Mouse (Mus musculus) frontal cortex, postnatal 25 days (tissue): ENCODE measurements around the gene Pusl1.

Experiments used
- DNase-seq, 2 experiments: peaks; one replicate each; pipeline ENCODE4 v3.0.0; 2022; ENCODE audit warnings: low spot score in 2 of 2

The Pusl1 gene

GRCm38 (mm10) chr4:155891551-155892001, at the start of gene Pusl1, which contains the start of gene Acap3:
Pusl1 (minus strand) TSS chr4:155891781.
Acap3 (plus strand) TSS chr4:155891822.
- DNase-seq, result peak; percentile 89 to 94

GRCm38 (mm10) chr4:155932031-155932430, 40.5 kb upstream of the Pusl1 start:
- DNase-seq, result no peak

- DNase-seq, result no peak
These were observed 17.2 kb upstream of the Pusl1 start for GRCm38 (mm10) chr4:155908751-155909150.

GRCm38 (mm10) chr4:155908281-155908680, 16.7 kb upstream of the Pusl1 start:
- peak; percentile 2 to 6 for DNase-seq

- peak in 1 of 2 experiments; percentile 2 for DNase-seq
These were observed 15.4 kb upstream of the Pusl1 start for GRCm38 (mm10) chr4:155907003-155907402.

GRCm38 (mm10) chr4:155906125-155906524, 14.5 kb upstream of the Pusl1 start:
- peak in 1 of 2 experiments; percentile 2 for DNase-seq

GRCm38 (mm10) chr4:155905634-155906033, 14.1 kb upstream of the Pusl1 start:
- no peak for DNase-seq

GRCm38 (mm10) chr4:155904318-155905102, 12.9 kb upstream of the Pusl1 start:
- DNase-seq, result peak; percentile 3 to 9

- DNase-seq, result no peak
These were observed 11.7 kb upstream of the Pusl1 start for GRCm38 (mm10) chr4:155903246-155903645.

- peak; percentile 5 to 7 for DNase-seq
These were observed 9.6 kb upstream of the Pusl1 start for GRCm38 (mm10) chr4:155901205-155901604.

GRCm38 (mm10) chr4:155899355-155899754, 7.8 kb upstream of the Pusl1 start:
- no peak for DNase-seq

GRCm38 (mm10) chr4:155898318-155898717, 6.7 kb upstream of the Pusl1 start:
- DNase-seq, result no peak

- no peak for DNase-seq
These were observed 4.9 kb upstream of the Pusl1 start for GRCm38 (mm10) chr4:155896461-155896860.

GRCm38 (mm10) chr4:155895826-155896225, 4.2 kb upstream of the Pusl1 start:
- DNase-seq, result no peak

GRCm38 (mm10) chr4:155895216-155895615, 3.6 kb upstream of the Pusl1 start:
- DNase-seq, result peak; percentile 49 to 69

GRCm38 (mm10) chr4:155894311-155894881, 2.8 kb upstream of the Pusl1 start:
- DNase-seq, result peak; percentile 49 to 62

GRCm38 (mm10) chr4:155893212-155893690, 1.7 kb upstream of the Pusl1 start:
- no peak for DNase-seq

GRCm38 (mm10) chr4:155892438-155893211, 1.0 kb upstream of the Pusl1 start:
- DNase-seq, result peak in 1 of 2 experiments; percentile 28

- DNase-seq, result peak in 1 of 2 experiments; percentile 69
These were observed 436 bp upstream of the Pusl1 start for GRCm38 (mm10) chr4:155892017-155892416.

GRCm38 (mm10) chr4:155891011-155891471, 540 bp downstream of the Pusl1 start:
- DNase-seq, result peak in 1 of 2 experiments; percentile 10

GRCm38 (mm10) chr4:155889316-155889715, 2.3 kb downstream of the Pusl1 start:
- peak; percentile 1 to 2 for DNase-seq

- peak in 1 of 2 experiments; percentile 3 for DNase-seq
These were observed 3.4 kb downstream of the Pusl1 start for GRCm38 (mm10) chr4:155888181-155888580.
